Comparison of ENCODE assay signal across 22 mouse cellular contexts in genomic region chr2:60541745-60542144, GRCm38 (mm10). TPM values are rescaled to one million over a fixed set of nuclear protein-coding genes. Genes with fewer than 3 reads are reported as not detected.
DNase-seq lines count a peak whose midpoint lies in the region; ATAC-seq lines count a peak whose summit lies in the region.
"Had no signal": no experiment of that assay in that cellular context is flagged by ENCODE, and none has a peak within 500 bp of the region (broad histone marks: within the 10 kb centered on the region; RNA-seq: fewer than 3 reads in every experiment).

No protein-coding gene starts in this region.

- no peak overlapping the region for H3K4me3 ChIP-seq in embryonic facial prominence, embryonic 14.5 days (ENCODE audit: low read depth, low read length)
- no peak overlapping the region for H3K4me3 ChIP-seq in embryonic facial prominence, embryonic 10.5 days
- no peak overlapping the region for H3K4me3 ChIP-seq in heart, embryonic 10.5 days
- H3K4me3 ChIP-seq in embryonic facial prominence, embryonic 15.5 days (replicated peaks): no peak overlapping the region

- 47% methylated on average over 5 of the region's 5 CpGs for WGBS in embryonic facial prominence, embryonic 14.5 days
- WGBS in embryonic facial prominence, embryonic 10.5 days: 53% methylated on average over 5 of the region's 5 CpGs
- 48% methylated on average over 5 of the region's 5 CpGs for WGBS in heart, embryonic 10.5 days
- 56% methylated on average over 5 of the region's 5 CpGs for WGBS in embryonic facial prominence, embryonic 15.5 days

- no peaks in the 10 kb centered on the region for H3K36me3 ChIP-seq in embryonic facial prominence, embryonic 14.5 days (ENCODE audit: control insufficient read depth, insufficient read depth, low read length)
- H3K36me3 ChIP-seq in embryonic facial prominence, embryonic 10.5 days (replicated peaks): no peaks in the 10 kb centered on the region
- no peaks in the 10 kb centered on the region for H3K36me3 ChIP-seq in heart, embryonic 10.5 days
- no peaks in the 10 kb centered on the region for H3K36me3 ChIP-seq in embryonic facial prominence, embryonic 15.5 days
- H3K36me3 ChIP-seq: G1E had no signal

- no peak overlapping the region for H3K9ac ChIP-seq in embryonic facial prominence, embryonic 14.5 days (ENCODE audit: low read depth, low read length)
- H3K9ac ChIP-seq in embryonic facial prominence, embryonic 15.5 days: no peak overlapping the region

- peak; percentile 56 for DNase-seq in embryonic facial prominence, embryonic 14.5 days (ENCODE audit: low spot score)
- DNase-seq in embryonic facial prominence, embryonic 10.5 days (ENCODE audit: low spot score): no peak
- DNase-seq in heart, adult 11 months: peak; percentile 39
- DNase-seq in heart, postnatal 14 days: no peak
- DNase-seq in heart, embryonic 10.5 days (ENCODE audit: low spot score): peak; percentile 48
- no peak for DNase-seq in heart, postnatal 36 days
- no peak for DNase-seq in right cerebral cortex, postnatal 10 days (ENCODE audit: low spot score in 2 of 2)
- DNase-seq: adrenal gland, adult 2 months; adrenal gland, adult 8-10 months; adrenal gland, postnatal 10 days; adrenal gland, postnatal 14 days; adrenal gland, postnatal 25 days; B cell, adult 2 months; cerebellum, adult 11 months; cerebellum, adult 11-12 months had no signal

- H3K4me1 ChIP-seq in embryonic facial prominence, embryonic 14.5 days (ENCODE audit: control insufficient read depth, insufficient read depth, low read length): 0 out of 2 replicates have a peak, but pooled peaks cover 4% of the 10 kb centered on the region
- H3K4me1 ChIP-seq in embryonic facial prominence, embryonic 10.5 days: peaks cover 37% of the 10 kb centered on the region
- H3K4me1 ChIP-seq in heart, embryonic 10.5 days: peaks cover 22% of the 10 kb centered on the region; the same call in 1 of the 2 replicates
- 0 out of 2 replicates have a peak, but pooled peaks cover 5% of the 10 kb centered on the region for H3K4me1 ChIP-seq in embryonic facial prominence, embryonic 15.5 days

- no peaks in the 10 kb centered on the region for H3K27me3 ChIP-seq in embryonic facial prominence, embryonic 14.5 days (replicated peaks; ENCODE audit: control insufficient read depth, insufficient read depth, low read length)
- no peaks in the 10 kb centered on the region for H3K27me3 ChIP-seq in embryonic facial prominence, embryonic 10.5 days (replicated peaks; ENCODE audit: low read depth, poor library complexity, severe bottlenecking)
- H3K27me3 ChIP-seq in heart, embryonic 10.5 days (ENCODE audit: insufficient read depth, poor library complexity, severe bottlenecking): no peaks in the 10 kb centered on the region
- H3K27me3 ChIP-seq in embryonic facial prominence, embryonic 15.5 days: no peaks in the 10 kb centered on the region
- H3K27me3 ChIP-seq: CH12.LX, Patski had no signal

- ATAC-seq in embryonic facial prominence, embryonic 14.5 days (ENCODE audit: low read depth): peak; percentile 66
- peak; percentile 52; the same call in 1 of the 2 replicates for ATAC-seq in embryonic facial prominence, embryonic 15.5 days (ENCODE audit: insufficient number of reproducible peaks, low FRiP score, low TSS enrichment, low read depth)
- ATAC-seq: activated CD4-positive, CD25-positive, alpha-beta regulatory T cell, adult 4 months; CD4-positive, CD25-positive, alpha-beta regulatory T cell, adult 4 months; Patski had no signal

- H3K9me3 ChIP-seq in embryonic facial prominence, embryonic 14.5 days (ENCODE audit: control insufficient read depth, low read length): no peaks in the 10 kb centered on the region
- H3K9me3 ChIP-seq in embryonic facial prominence, embryonic 10.5 days: no peaks in the 10 kb centered on the region
- H3K9me3 ChIP-seq in heart, embryonic 10.5 days: no peaks in the 10 kb centered on the region
- H3K9me3 ChIP-seq in embryonic facial prominence, embryonic 15.5 days (replicated peaks): no peaks in the 10 kb centered on the region
- H3K9me3 ChIP-seq: G1E had no signal

- intact Hi-C loops in heart, postnatal 14 days (cut with DNase I): no loop called here
- intact Hi-C loops in heart, postnatal 36 days (cut with DNase I): no loop called here

- no peak overlapping the region for H3K4me2 ChIP-seq in embryonic facial prominence, embryonic 14.5 days (ENCODE audit: low read depth, low read length)
- no peak overlapping the region for H3K4me2 ChIP-seq in embryonic facial prominence, embryonic 15.5 days (replicated peaks)

- no peak overlapping the region for H3K27ac ChIP-seq in embryonic facial prominence, embryonic 14.5 days (replicated peaks; ENCODE audit: low read depth, low read length)
- no peak overlapping the region; the same call in 1 of the 2 replicates for H3K27ac ChIP-seq in embryonic facial prominence, embryonic 10.5 days (replicated peaks)
- no peak overlapping the region for H3K27ac ChIP-seq in heart, embryonic 10.5 days
- no peak overlapping the region for H3K27ac ChIP-seq in embryonic facial prominence, embryonic 15.5 days (replicated peaks)

RNA-seq across cellular contexts. Expression of gene Pla2r1, which starts 11.4 kb away (rescaled TPM):
- polyA plus RNA-seq in embryonic facial prominence, embryonic 14.5 days (2014; fragmentation: Nextera tagmentation; extraction: Ambion mirVana): 2.5 and 2.9 TPM in 2 replicates
- 2.5 and 2.8 TPM in 2 replicates for polyA plus RNA-seq in embryonic facial prominence, embryonic 10.5 days (2016; fragmentation: Nextera tagmentation; extraction: Ambion mirVana)
- total RNA-seq in heart, postnatal 14 days (2021): 1 to 10 TPM; 1.8 to 3.1 TPM
- polyA plus RNA-seq in heart, embryonic 10.5 days (2016; fragmentation: Nextera tagmentation; extraction: Ambion mirVana): 3.5 and 4.1 TPM in 2 replicates
- total RNA-seq in heart, postnatal 36 days (2021): 1 to 10 TPM; 1.1 to 1.4 TPM
- polyA plus RNA-seq in embryonic facial prominence, embryonic 15.5 days (2015; fragmentation: Nextera tagmentation; extraction: Ambion mirVana): 3.1 and 4.1 TPM in 2 replicates
- total RNA-seq: CH12.LX, MEL had no signal
- polyA plus RNA-seq: CD4-positive, CD25-positive, alpha-beta regulatory T cell, adult 4 months; G1E had no signal

Comparison
In these comparisons a context has a peak if more than half of its experiments do, and no peak if none do; other contexts are left out.
1. DNase-seq: peak in embryonic facial prominence, embryonic 14.5 days (single experiment), heart, adult 11 months (single experiment) and heart, embryonic 10.5 days (single experiment); none in embryonic facial prominence, embryonic 10.5 days (single experiment), heart, postnatal 14 days (0 of 2), heart, postnatal 36 days (0 of 2) and right cerebral cortex, postnatal 10 days (0 of 2).